Mouse (Mus musculus) ES-CJ7 (cell line): ENCODE measurements at regions not wholly inside any gene's neighbourhood (a gene's known extent, or its start where the extent isn't known, plus 50 kb on each side); places are given as distances from the start of the nearest gene placed in this dataset.

ENCODE experiments used
- DNase-seq: peaks from one replicate; pipeline ENCODE4 v3.0.0; 2011; ENCODE audit warnings: low read depth, low spot score

DNA sequence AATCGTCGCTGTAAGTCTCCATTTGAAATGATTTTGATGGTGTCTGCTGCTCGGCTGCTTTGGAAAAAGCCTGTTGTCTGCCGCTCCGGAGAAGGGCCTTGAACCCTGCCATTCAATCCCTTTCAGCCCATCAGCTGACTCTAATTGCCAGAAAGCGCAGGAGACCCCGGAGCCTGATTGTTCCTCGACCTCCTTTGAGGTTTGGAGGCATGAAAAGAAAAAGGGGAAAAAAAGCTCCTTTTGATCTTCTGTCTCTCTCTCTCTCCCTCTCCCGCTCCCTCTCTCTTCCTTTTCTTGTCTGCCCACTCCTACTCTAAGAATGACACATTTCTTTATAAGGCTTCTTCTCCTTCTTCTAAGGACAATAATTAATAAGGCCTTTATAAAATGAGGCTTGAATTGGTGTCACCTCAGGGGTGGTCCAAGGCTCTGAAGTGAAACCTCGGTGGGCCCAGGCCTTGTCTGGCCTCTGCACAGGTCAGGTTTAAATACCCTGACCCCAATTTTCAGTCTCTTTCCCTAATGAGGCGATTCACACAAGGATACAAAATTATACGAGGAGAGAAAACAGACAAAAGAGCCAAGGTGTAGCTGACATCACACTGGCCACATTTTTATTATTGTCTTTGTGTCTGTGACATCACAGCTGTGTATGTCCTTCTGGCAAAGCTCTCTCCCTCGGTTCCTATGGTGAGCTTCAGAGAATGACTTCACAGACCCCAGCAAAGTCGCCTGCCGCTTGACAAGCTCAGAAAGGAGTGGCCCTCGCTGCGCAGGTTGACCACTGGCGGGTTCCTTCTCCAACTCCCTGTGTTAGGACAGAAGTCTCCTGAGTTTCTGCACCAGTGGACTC, 787.4 kb downstream of the Nr2f2 start:
- DNase-seq: no peak

DNA sequence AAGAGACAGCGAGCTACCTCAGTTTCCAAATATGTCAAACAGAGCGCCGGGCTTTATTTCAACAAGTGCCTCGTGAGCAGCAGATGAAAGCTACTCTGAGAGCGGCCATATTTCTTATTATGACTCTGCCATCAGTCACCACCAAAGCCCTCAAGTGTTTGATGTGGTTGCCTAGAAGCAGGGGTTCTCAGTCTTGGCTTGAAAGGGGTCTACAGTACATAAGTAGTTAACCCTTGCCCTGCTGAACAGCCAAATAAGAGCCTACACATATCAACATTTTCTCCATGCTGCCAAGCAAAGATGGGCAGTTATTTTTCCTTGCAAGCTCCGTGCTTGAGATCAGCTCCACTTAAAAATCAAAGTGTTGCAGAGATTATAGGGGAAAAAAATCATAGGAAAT, 788.8 kb downstream of the Nr2f2 start:
- DNase-seq: no peak

DNA sequence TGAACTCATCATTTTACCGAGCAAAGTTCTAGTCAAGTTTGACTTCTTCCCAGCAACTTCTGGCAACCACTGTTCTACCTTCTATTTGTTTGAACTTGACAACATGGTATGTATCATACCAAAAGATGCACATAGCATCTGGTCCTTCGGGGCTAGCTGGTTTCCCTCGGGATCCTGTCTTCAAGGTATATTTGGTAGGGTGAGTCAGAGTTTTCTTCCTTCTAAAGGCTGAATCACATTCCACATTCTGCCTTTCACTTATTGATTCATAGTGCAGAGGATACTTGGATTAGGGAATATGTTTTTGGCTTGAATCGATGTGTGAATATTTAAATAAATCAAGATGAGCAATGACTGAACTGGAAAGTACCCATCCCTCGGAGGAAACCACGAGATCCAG, 789.9 kb downstream of the Nr2f2 start:
- no peak for DNase-seq

DNA sequence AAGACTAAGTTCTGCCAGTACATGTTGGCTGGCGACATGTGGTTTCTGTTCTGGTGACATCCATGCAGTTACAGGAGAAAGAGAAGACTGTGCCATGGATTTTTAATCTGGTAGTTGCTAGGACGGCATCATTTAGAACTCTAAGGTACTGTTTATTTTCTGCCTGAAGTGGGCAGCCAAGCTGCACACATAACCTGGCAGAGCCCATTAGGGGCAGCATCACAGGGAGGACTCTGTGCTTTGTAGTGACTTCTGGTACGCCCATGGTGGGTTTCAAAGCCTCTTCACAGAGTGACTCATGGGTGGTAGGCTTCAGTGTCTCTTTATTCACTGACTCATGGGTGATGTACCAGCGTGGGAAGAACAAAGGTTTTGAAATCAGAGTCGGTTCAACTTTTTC, 792.8 kb downstream of the Nr2f2 start:
- no peak for DNase-seq

DNA sequence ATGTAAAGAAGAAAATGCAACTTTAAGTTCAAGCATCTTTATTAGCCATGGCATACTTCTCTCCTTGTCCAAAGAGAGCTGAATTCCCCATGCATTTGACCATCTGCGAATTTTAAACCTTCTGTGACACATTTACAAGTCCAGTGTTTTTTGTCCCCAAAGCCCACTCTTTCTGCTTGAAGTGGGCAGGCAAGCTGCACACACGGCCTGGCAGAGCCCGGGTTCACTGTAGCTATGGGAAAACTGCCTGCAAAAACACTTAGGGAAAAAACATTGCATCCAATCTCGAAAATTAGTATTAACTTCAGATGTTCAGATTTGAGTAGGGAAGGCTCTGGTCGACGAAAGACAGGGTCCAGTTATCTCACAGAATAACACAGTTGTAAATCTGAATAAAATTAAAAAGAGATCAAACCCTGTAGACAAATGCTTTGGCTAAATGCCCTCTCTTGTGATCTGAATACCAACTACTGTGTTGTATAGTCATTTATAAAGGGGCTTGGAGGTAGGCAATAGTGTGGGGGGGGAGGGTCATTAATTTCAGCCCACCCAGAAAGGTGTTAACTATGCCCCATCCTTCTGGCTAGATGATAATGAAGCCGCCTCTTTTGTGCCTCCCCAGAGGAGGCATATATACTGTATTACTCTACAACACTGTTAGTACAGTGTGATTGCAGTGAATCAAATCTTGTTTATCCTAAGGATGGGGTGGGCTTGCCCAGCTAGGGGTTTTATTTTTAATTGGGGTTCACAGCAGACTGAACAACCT, 793.7 kb downstream of the Nr2f2 start:
- no peak for DNase-seq

DNA sequence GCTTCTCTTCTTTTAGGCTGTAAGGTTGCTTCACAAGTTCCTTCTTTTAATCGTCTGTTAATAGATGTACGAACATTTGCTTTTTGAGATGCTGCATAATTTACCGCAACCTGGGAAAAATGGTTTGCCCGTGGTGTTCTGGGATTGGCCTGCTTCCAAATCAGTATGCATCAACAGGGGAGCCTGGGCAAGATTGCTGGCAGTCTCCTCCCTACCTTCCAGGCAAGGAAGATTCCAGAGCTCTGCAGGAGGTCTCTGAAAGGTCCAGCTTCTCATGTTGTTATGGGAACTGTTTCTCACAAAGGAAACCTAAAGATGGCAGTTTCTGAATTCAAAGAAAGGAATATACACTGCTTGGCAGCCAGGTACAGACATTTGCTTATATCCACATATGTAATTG, 799.6 kb downstream of the Nr2f2 start:
- DNase-seq: no peak

DNA sequence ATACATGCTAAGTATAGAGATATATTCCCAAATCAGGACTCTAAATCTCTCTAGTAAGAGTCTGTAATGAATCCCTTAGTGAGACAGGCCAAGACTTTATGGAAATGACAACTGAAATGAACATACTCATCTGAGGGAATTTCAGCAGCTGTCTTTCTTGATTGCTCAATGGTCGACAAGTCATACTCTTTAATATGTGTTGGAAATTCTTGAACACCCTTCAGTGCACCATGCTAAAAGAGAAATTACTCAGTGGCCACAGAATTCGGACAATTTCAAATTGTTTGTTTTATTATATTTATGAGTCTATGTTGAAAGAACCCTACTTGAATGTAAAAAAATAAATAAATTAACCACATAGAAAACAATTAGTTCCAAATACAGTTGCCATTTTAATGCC, 802.1 kb downstream of the Nr2f2 start:
- DNase-seq: no peak

DNA sequence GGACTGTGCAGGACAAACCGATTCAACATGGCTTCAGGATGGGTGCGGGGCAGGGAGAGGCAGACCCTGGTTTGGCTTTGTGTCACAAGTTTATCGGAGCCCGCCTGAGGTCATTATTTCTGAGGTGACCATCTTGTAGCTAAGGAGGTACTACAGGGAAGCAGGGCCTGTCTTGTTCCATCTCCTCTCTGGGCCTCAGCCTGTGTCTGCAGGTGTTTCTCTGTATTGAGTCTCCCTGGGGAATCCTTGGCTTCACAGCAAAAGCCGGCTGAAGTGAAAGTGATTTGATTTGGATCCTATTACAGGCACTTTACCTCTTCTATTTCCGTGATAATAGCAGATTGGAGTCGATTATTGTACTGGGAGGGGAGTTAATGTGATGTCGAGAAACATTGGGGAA, 805.7 kb upstream of the Arrdc4 start:
- DNase-seq: no peak

DNA sequence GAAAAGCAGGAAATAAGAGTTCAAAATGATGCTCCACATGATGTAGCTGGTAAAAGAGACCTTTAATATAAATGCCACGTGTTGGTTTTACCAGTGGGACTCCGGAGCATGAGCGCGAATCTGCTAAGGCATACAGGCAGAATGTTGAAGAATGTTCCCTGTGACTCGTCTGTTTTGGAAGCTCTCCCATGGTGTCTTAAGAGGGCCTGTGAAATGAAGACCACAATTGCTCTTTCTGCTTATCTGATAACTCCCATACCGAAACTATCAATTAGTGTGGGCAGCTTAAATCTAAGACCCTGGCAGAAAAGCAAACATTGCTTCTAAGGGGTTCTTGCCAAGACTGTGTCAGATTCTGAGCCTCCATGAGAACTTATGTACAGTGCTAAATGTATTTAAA, 804.9 kb upstream of the Arrdc4 start:
- no peak for DNase-seq

DNA sequence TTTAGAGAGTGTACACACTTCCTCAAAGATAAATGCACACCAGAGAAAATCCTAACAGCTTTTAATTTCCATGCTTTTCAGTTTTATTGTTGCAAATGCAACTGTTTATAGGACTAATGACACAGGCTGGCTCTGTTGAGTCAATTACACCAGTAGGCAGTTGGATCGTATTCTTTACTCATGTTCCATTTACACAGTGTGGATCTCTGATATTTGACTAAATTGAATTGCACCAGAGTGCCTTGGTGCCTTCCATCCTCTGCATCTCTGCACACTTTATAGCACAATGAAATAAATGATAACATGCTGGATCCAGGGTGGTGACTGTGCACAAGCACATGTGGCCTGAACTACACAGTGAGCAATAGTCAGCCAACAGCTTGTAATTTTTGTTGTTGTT, 787.0 kb upstream of the Arrdc4 start:
- no peak for DNase-seq

DNA sequence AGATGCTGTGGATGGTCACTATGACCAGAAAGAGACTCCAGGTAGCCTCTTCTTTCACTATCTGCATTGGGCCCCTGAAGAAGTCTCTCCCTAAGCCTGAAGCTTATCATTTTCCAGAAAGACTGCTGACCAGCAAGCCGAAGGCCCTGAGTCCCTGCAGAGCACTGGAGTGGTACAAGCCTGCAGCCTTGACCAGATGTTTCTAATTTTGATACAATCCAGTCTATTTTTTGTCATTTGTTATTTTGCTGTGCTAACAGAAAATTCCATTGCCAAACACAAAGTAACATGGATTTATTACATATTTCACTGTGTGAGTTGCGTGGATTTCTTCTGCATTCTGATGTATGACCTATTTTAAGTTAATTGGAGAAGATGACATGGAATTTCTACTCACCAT, 764.9 kb upstream of the Arrdc4 start:
- DNase-seq: no peak

DNA sequence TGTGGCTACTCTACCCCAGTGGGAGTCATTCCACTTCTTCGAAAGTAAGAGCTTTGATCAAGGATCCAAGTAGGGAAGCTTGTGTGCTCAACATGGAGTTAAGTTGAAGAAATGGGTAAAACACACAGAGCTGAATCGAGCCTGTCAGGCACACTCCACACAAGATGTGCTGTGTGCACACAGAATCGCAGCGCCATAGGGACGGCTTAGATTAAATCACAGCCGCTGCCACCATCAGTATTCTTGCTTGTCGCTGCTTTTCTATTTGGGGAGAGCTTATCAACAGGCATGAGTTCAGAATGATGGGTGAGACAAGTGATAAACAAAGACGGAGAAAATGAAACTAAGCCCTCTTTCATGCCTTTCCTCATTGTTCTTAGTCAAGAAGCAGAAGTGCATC, 761.3 kb upstream of the Arrdc4 start:
- DNase-seq: no peak

DNA sequence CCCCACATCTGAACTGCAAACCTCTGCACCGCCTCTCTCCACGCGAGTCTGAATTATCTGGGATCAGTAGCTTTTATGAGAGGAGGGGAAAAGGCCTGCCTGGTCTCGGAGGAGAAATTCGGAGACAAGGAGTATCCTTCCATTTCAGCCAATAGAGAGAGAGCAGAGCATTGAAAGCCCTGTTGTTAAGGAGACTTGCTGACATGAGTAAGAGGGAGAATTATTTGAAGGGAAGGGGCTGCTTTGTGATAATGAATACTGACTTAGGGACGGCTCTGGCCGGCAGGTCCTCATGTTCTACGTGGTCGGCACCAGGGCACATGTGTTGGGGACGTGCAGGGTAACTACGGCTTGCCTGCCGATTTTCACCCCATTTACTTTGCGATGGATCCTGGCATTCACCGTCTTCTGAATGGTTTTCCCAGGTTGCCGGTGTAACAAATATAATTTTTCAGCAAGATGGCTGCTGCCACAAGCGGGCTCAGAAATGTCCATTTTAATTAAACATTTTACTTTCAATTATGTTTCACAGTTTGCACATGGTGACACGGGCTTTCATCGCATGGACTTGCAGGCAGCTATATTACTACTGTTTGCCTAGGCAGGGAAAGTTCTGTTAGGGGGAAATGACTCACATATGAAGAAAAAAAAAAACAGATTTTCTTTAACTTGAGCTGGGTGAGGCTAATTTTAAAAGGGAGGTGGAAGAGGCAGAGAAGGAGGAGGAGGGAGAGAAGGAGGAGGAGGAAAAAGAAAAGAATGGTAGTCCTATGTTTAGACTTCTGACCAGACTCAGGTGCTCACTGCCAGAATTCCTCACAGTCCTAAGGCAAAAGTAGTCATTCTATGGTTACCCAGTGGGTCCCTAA, 744.3 kb upstream of the Arrdc4 start:
- no peak for DNase-seq

DNA sequence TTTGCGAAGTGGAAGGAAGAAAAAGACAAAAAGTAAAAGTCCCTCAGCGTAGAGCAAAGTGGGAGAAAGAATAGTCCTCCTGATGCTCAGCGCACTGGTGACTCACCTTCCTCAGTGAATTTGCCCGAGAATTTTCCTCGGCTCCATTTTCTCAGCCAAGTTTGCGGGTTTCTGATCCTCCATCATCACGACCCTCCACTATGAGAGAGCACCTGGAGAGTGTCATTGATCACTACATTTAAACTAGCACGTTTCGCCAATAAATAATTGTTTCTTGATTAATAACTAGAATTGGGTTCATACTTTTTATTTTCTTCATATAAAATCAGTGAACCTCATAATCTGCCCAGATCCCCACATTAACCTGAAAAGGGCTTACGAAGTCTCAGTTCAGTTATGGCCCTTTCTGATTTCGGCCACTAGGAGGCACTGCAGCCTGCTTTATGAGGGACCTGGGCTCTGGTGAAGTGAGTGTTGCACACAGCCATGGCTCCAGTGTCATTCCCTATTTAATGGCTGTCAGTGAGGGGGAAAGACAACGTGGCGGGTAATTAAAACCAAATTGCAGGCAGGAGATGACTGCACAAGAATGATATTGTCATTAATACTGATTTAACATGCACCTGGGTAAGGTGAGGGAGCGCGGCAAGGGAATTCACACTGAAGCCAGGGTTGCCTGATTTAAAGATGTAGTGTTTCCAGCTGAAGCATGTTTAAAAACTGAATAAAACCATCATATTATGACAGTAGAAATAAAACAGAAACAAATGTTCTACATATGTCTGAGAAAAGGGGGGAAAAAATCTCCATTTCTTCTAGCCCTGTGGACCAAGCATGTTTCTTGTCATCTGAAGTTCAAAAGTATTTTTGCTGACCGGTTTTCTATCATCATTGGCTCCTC, 741.8 kb upstream of the Arrdc4 start:
- DNase-seq: peak; percentile 70

DNA sequence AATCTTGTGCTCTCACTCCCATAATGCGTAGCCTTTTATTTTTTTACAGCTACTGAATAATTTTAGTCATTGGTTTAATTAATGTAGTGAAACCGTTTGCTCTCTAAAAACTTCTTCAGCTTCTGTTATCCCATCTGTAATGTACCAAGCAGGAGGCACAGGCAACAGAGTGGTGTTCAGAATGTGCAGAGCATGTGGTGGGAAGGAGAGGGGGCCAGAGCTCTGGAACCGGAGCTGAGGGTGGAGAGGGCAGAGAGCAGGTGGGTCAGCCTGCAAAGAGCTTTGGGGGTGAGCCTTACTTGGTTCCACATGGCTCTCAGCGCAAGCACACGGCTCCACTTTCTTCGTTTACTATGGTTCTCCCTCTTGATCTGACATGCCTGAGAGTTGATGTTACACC, 739.6 kb upstream of the Arrdc4 start:
- DNase-seq: no peak

DNA sequence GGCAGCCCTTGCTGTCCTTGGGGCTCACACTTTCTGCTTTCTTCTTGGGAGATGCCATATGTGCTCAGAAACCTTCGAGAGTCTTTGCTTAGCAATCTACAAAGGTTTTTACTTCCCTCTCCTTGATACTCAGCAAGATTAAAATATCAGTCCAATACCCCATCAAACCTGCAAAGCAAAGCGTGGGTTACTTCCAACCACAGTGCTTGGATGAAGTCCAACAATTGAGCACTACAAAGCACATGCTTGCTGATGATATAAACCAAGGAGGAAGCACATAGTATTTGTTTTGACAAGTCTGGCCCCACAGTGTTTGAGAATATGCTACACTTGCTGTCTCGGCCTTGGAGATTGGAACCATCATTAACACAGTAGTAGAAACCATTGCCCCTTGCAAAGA, 738.1 kb upstream of the Arrdc4 start:
- no peak for DNase-seq

DNA sequence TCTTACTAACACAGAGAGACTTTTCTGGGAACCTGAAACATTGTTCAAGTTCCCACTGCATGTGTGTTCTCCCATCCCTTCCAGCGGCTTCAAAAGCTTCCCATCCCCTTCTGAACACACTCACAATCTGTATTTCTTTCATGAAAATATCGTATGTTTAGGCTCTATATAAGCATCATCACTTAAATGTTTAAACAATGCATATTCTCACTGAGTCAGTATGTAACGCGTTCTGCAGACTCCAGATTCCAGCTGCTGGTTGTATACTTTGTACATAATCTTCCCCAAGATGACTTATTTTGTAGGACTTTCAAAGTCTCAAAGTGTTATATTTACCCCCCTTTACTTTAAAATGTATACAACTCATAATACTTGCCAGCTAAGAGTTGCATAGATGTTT, 735.5 kb upstream of the Arrdc4 start:
- no peak for DNase-seq
